Mouse (Mus musculus): ENCODE data around the gene Pisd. TPM values are rescaled to one million over a fixed set of nuclear protein-coding genes. Genes with fewer than 3 reads are reported as not detected.
"Not testable (repeated sequence)": the region's sequence is repeated elsewhere in the genome, so short reads cannot be mapped to it uniquely, and the experiment has no call there.

The Pisd gene
- total RNA-seq, 2 experiments from 2014 or later = 26.8 to 28.7 TPM

- intact Hi-C loops (cut with DNase I) = loop anchor here (2.0 kb wide), 1 partner anchor 155 kb away; no protein-coding TSS in a partner anchor
- peak; percentile 51 to 69 for DNase-seq
Measured at GRCm38 (mm10) chr5:32747650-32748375, 37.6 kb downstream of the Pisd start.

GRCm38 (mm10) chr5:32745705-32746655 lies 39.5 kb downstream of the Pisd start:
- DNase-seq = peak; percentile 79
- intact Hi-C loops (cut with DNase I) = loop anchor here (1.0 to 2.0 kb wide), 2 partner anchors 32 to 153 kb away; no protein-coding TSS in a partner anchor

GRCm38 (mm10) chr5:32742149-32742548 lies 43.3 kb downstream of the Pisd start:
- intact Hi-C loops (cut with DNase I) = no loop called here
- DNase-seq = no peak

GRCm38 (mm10) chr5:32741377-32741776 lies 44.1 kb downstream of the Pisd start:
- intact Hi-C loops (cut with DNase I) = not testable (repeated sequence)

GRCm38 (mm10) chr5:32740850-32741249 lies 44.6 kb downstream of the Pisd start:
- DNase-seq; intact Hi-C loops (cut with DNase I): not testable (repeated sequence)

More at GRCm38 (mm10) chr5:32741377-32741776, 44.1 kb downstream of the Pisd start:
- not testable (repeated sequence) for DNase-seq

- intact Hi-C loops (cut with DNase I) = no loop called here
- no peak for DNase-seq
Measured at GRCm38 (mm10) chr5:32740138-32740537, 45.3 kb downstream of the Pisd start.

- intact Hi-C loops (cut with DNase I); DNase-seq: not testable (repeated sequence)
Measured at GRCm38 (mm10) chr5:32736770-32737169, 48.7 kb downstream of the Pisd start.

- DNase-seq = no peak
- intact Hi-C loops (cut with DNase I) = no loop called here
Measured at GRCm38 (mm10) chr5:32735779-32736178, 49.7 kb downstream of the Pisd start.

GRCm38 (mm10) chr5:32733892-32734291 lies 51.6 kb downstream of the Pisd start:
- DNase-seq; intact Hi-C loops (cut with DNase I): not testable (repeated sequence)

GRCm38 (mm10) chr5:32728851-32729250 lies 56.6 kb downstream of the Pisd start:
- no peak for DNase-seq
- intact Hi-C loops (cut with DNase I) = no loop called here

GRCm38 (mm10) chr5:32728300-32728699 lies 57.1 kb downstream of the Pisd start:
- intact Hi-C loops (cut with DNase I) = no loop called here
- no peak for DNase-seq

GRCm38 (mm10) chr5:32725397-32725796 lies 60.0 kb downstream of the Pisd start:
- intact Hi-C loops (cut with DNase I); DNase-seq: not testable (repeated sequence)

GRCm38 (mm10) chr5:32723981-32724380 lies 61.5 kb downstream of the Pisd start:
- DNase-seq = no peak
- intact Hi-C loops (cut with DNase I) = no loop called here

GRCm38 (mm10) chr5:32722711-32723110 lies 62.7 kb downstream of the Pisd start:
- DNase-seq; intact Hi-C loops (cut with DNase I): not testable (repeated sequence)

- intact Hi-C loops (cut with DNase I) = no loop called here
Measured at GRCm38 (mm10) chr5:32722263-32722662, 63.2 kb downstream of the Pisd start.

GRCm38 (mm10) chr5:32721316-32721715 lies 64.1 kb downstream of the Pisd start:
- intact Hi-C loops (cut with DNase I) = no loop called here
- DNase-seq = no peak

More at GRCm38 (mm10) chr5:32722263-32722662, 63.2 kb downstream of the Pisd start:
- DNase-seq = no peak

GRCm38 (mm10) chr5:32720416-32720815 lies 65.0 kb downstream of the Pisd start:
- intact Hi-C loops (cut with DNase I) = no loop called here
- no peak for DNase-seq

- no peak for DNase-seq
- intact Hi-C loops (cut with DNase I) = loop anchor here (5.0 kb wide), 2 partner anchors 68 to 133 kb away; partner anchors contain the start of genes Pisd and Prr14l
Measured at GRCm38 (mm10) chr5:32718916-32719315, 66.5 kb downstream of the Pisd start.

GRCm38 (mm10) chr5:32717726-32718125 lies 67.7 kb downstream of the Pisd start:
- no peak for DNase-seq
- intact Hi-C loops (cut with DNase I) = loop anchor here (5.0 kb wide), 2 partner anchors 70 to 135 kb away; partner anchors contain the start of genes Pisd and Prr14l

GRCm38 (mm10) chr5:32713703-32714467 lies 71.6 kb downstream of the Pisd start:
- intact Hi-C loops (cut with DNase I) = loop anchor here (1.0 to 5.0 kb wide), 2 partner anchors 32 to 127 kb away; no protein-coding TSS in a partner anchor
- peak; percentile 89 to 90 for DNase-seq
